In the genomic region with DNA sequence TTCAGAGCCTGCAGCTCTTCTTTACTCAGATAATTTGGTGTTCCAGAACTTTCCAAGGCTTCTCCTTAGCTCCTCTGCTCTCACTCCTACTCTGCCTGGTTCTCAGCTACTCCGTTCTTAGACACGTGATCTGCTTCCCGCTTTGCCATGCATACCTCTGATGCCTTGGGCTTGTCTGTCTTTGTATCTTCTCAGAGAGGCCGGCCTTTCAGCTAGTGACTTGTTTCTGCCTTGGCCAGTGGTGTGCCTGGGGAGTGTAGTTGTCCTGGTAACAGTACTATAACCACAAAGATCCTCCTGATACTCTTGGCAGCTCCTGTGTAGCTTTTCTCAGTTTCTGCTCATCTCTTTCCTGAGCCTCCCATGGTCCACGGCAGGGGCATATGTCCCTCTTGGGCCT, we compare ENCODE assay signal across 17 mouse cellular contexts. TPM values are rescaled to one million over a fixed set of nuclear protein-coding genes. Genes with fewer than 3 reads are reported as not detected.
A peak's percentile ranks its signal among the peaks of the same experiment; 100 is the strongest.
DNase-seq lines count a peak whose midpoint lies in the region; ATAC-seq lines count a peak whose summit lies in the region.
"Had no signal": no experiment of that assay in that cellular context is flagged by ENCODE, and none has a peak within 500 bp of the region (broad histone marks: within the 10 kb centered on the region; RNA-seq: fewer than 3 reads in every experiment).

No protein-coding gene starts in this region.

- no peak overlapping the region for H3K4me3 ChIP-seq in hindbrain, embryonic 15.5 days
- H3K4me3 ChIP-seq in neural tube, embryonic 15.5 days (replicated peaks) = no peak overlapping the region
- no peak overlapping the region for H3K4me3 ChIP-seq in liver, embryonic 12.5 days
- H3K4me3 ChIP-seq: gastrocnemius, adult 2 months; heart, embryonic 13.5 days had no signal

- DNase-seq in frontal cortex, adult 2 months (ENCODE audit: extremely low spot score in 1 of 2, low spot score in 1 of 2) = no peak
- DNase-seq in layer of hippocampus, adult 9-10 months (ENCODE audit: low spot score) = peak; percentile 3
- no peak for DNase-seq in layer of hippocampus, adult 11-12 months (ENCODE audit: low spot score)
- no peak for DNase-seq in embryo, embryonic 10.5 days (ENCODE audit: low spot score)
- DNase-seq: adrenal gland, adult 2 months; cerebellum, adult 8-10 months; gastrocnemius, adult 2 months; liver, postnatal 0 days; lung, postnatal 36 days; spleen, adult 18-20 months had no signal

- no peak overlapping the region for H3K9ac ChIP-seq in hindbrain, embryonic 15.5 days
- H3K9ac ChIP-seq in neural tube, embryonic 15.5 days (replicated peaks) = no peak overlapping the region
- no peak overlapping the region for H3K9ac ChIP-seq in liver, embryonic 12.5 days
- H3K9ac ChIP-seq: heart, embryonic 13.5 days; liver, postnatal 0 days had no signal

- ATAC-seq in frontal cortex, adult (ENCODE audit: low TSS enrichment) = 0 out of 2 replicates have a peak, but pooled peaks have one; percentile 22
- peak; percentile 56; the same call in 1 of the 2 replicates for ATAC-seq in hindbrain, embryonic 15.5 days (ENCODE audit: low FRiP score, low read depth)
- ATAC-seq in neural tube, embryonic 15.5 days (ENCODE audit: low FRiP score) = peak; percentile 68; the same call in 1 of the 2 replicates
- ATAC-seq in liver, embryonic 12.5 days = no peak
- ATAC-seq: forebrain, embryonic 14.5 days; liver, postnatal 0 days had no signal

- H3K36me3 ChIP-seq in hindbrain, embryonic 15.5 days = peaks cover 16% of the 10 kb centered on the region; the same call in 1 of the 2 replicates
- H3K36me3 ChIP-seq in neural tube, embryonic 15.5 days = peaks cover 48% of the 10 kb centered on the region
- peaks cover 96% of the 10 kb centered on the region for H3K36me3 ChIP-seq in liver, embryonic 12.5 days

- H3K9me3 ChIP-seq in hindbrain, embryonic 15.5 days = no peaks in the 10 kb centered on the region
- no peaks in the 10 kb centered on the region for H3K9me3 ChIP-seq in neural tube, embryonic 15.5 days (replicated peaks)
- no peaks in the 10 kb centered on the region for H3K9me3 ChIP-seq in liver, embryonic 12.5 days (replicated peaks)
- H3K9me3 ChIP-seq: heart, embryonic 13.5 days had no signal

- H3K27me3 ChIP-seq in hindbrain, embryonic 15.5 days = no peaks in the 10 kb centered on the region
- no peaks in the 10 kb centered on the region for H3K27me3 ChIP-seq in neural tube, embryonic 15.5 days (replicated peaks)
- H3K27me3 ChIP-seq in liver, embryonic 12.5 days (replicated peaks) = no peaks in the 10 kb centered on the region
- H3K27me3 ChIP-seq: heart, embryonic 13.5 days had no signal

- peaks cover 9% of the 10 kb centered on the region for H3K4me1 ChIP-seq in hindbrain, embryonic 15.5 days (replicated peaks)
- H3K4me1 ChIP-seq in neural tube, embryonic 15.5 days = peaks cover 10% of the 10 kb centered on the region
- no peaks in the 10 kb centered on the region for H3K4me1 ChIP-seq in liver, embryonic 12.5 days

- H3K4me2 ChIP-seq in hindbrain, embryonic 15.5 days = no peak overlapping the region
- no peak overlapping the region for H3K4me2 ChIP-seq in neural tube, embryonic 15.5 days
- no peak overlapping the region for H3K4me2 ChIP-seq in liver, embryonic 12.5 days
- H3K4me2 ChIP-seq: heart, embryonic 13.5 days had no signal

- 54% methylated on average over 5 of the region's 5 CpGs for WGBS in hindbrain, embryonic 15.5 days
- WGBS in neural tube, embryonic 15.5 days = 65% methylated on average over 5 of the region's 5 CpGs
- 78% methylated on average over 5 of the region's 5 CpGs for WGBS in liver, embryonic 12.5 days (ENCODE audit: insufficient replicate concordance)

- H3K27ac ChIP-seq in hindbrain, embryonic 15.5 days (replicated peaks) = peak overlapping the region; percentile 40
- H3K27ac ChIP-seq in neural tube, embryonic 15.5 days (replicated peaks) = peak overlapping the region; percentile 65
- H3K27ac ChIP-seq in liver, embryonic 12.5 days = no peak overlapping the region
- H3K27ac ChIP-seq: gastrocnemius, adult 2 months; heart, embryonic 13.5 days; kidney, postnatal 0 days had no signal

RNA-seq across cellular contexts. Expression of gene Dhx35, which starts 38.6 kb away (rescaled TPM):
- 30.1 and 32.2 TPM in 2 replicates for polyA plus RNA-seq in frontal cortex, adult 2 months (2012; rRNA removed)
- polyA plus RNA-seq in hindbrain, embryonic 15.5 days (2015; fragmentation: Nextera tagmentation; extraction: Ambion mirVana) = 12.2 TPM in 2 replicates
- polyA plus RNA-seq in neural tube, embryonic 15.5 days (2015; fragmentation: Nextera tagmentation; extraction: Ambion mirVana) = 10.9 and 13.3 TPM in 2 replicates
- 5.6 and 7.1 TPM in 2 replicates for polyA plus RNA-seq in liver, embryonic 12.5 days (2016; fragmentation: Nextera tagmentation; extraction: Ambion mirVana)
